Comparison of ENCODE assay signal across 8 mouse cellular contexts in genomic region chr3:133754911-133755259, GRCm38 (mm10).
A peak's percentile ranks its signal among the peaks of the same experiment; 100 is the strongest.
DNase-seq lines count a peak whose midpoint lies in the region; ATAC-seq and TF ChIP-seq lines count a peak whose summit lies in the region.
"Had no signal": no experiment of that assay in that cellular context is flagged by ENCODE, and none has a peak within 500 bp of the region (broad histone marks: within the 10 kb centered on the region; RNA-seq: fewer than 3 reads in every experiment).

No protein-coding gene starts in this region.

- dilution Hi-C loops in CH12.LX (cut with MboI; ENCODE audit: extremely low pct_ligation_motif_present, extremely low pct_unique_long_range_greater_than_20kb, low sequenced_read_pairs), result no loop called here

- in situ Hi-C loops in CH12.LX (cut with MboI; ENCODE audit: low pct_ligation_motif_present, low pct_unique_long_range_greater_than_20kb, low sequenced_read_pairs), result loop anchor here (5.0 to 10.0 kb wide), 2 partner anchors 173 to 420 kb away; no protein-coding TSS in a partner anchor

- TF ChIP-seq EP300 in CH12.LX (IDR thresholded peaks at IDR 0.05; ENCODE audit: low read length), result no peak

- WGBS in embryonic facial prominence, embryonic 14.5 days, result 7% methylated on average over 3 of the region's 3 CpGs
- WGBS in hindbrain, embryonic 10.5 days, result 6% methylated on average over 3 of the region's 3 CpGs
- WGBS in midbrain, embryonic 10.5 days, result 10% methylated on average over 3 of the region's 3 CpGs
- WGBS in stomach, embryonic 14.5 days, result 7% methylated on average over 3 of the region's 3 CpGs

- TF ChIP-seq POLR2A in CH12.LX (IDR thresholded peaks at IDR 0.05; ENCODE audit: low read depth, low read length), result no peak; the same call in 1 of the 2 replicates

- TF ChIP-seq RAD21 in CH12.LX (IDR thresholded peaks at IDR 0.05; ENCODE audit: low read depth, low read length), result no peak

- peaks cover 28 to 90% of the 10 kb centered on the region in 2 experiments for H3K4me1 ChIP-seq in CH12.LX (ENCODE audit: control insufficient read depth in 1 of 2, insufficient read depth in 2 of 2)
- H3K4me1 ChIP-seq in embryonic facial prominence, embryonic 14.5 days (ENCODE audit: control insufficient read depth, insufficient read depth, low read length), result peaks cover 19% of the 10 kb centered on the region
- H3K4me1 ChIP-seq in hindbrain, embryonic 10.5 days (replicated peaks), result peaks cover 20% of the 10 kb centered on the region
- peaks cover 20% of the 10 kb centered on the region for H3K4me1 ChIP-seq in midbrain, embryonic 10.5 days
- peaks cover 21% of the 10 kb centered on the region for H3K4me1 ChIP-seq in stomach, embryonic 14.5 days (ENCODE audit: control insufficient read depth, insufficient read depth, low read length)

- H3K9me3 ChIP-seq in CH12.LX (replicated peaks; ENCODE audit: low read length), result no peaks in the 10 kb centered on the region
- no peaks in the 10 kb centered on the region for H3K9me3 ChIP-seq in embryonic facial prominence, embryonic 14.5 days (ENCODE audit: control insufficient read depth, low read length)
- H3K9me3 ChIP-seq in hindbrain, embryonic 10.5 days, result no peaks in the 10 kb centered on the region
- H3K9me3 ChIP-seq in midbrain, embryonic 10.5 days (replicated peaks), result no peaks in the 10 kb centered on the region
- no peaks in the 10 kb centered on the region for H3K9me3 ChIP-seq in stomach, embryonic 14.5 days (ENCODE audit: control insufficient read depth, low read depth, low read length)

- peak overlapping the region; percentile 7; the same call in 1 of the 2 replicates for H3K9ac ChIP-seq in CH12.LX (ENCODE audit: insufficient read depth, low read depth)
- no peak overlapping the region for H3K9ac ChIP-seq in embryonic facial prominence, embryonic 14.5 days (ENCODE audit: low read depth, low read length)
- no peak overlapping the region for H3K9ac ChIP-seq in stomach, embryonic 14.5 days (replicated peaks; ENCODE audit: low read depth, low read length)

- no peak overlapping the region for H3K4me3 ChIP-seq in CH12.LX (replicated peaks in 1 of 3; ENCODE audit: low read depth in 2 of 3, low read length in 2 of 3, poor library complexity in 1 of 3)
- no peak overlapping the region for H3K4me3 ChIP-seq in embryonic facial prominence, embryonic 14.5 days (ENCODE audit: low read depth, low read length)
- H3K4me3 ChIP-seq in hindbrain, embryonic 10.5 days, result no peak overlapping the region
- no peak overlapping the region for H3K4me3 ChIP-seq in midbrain, embryonic 10.5 days
- no peak overlapping the region for H3K4me3 ChIP-seq in stomach, embryonic 14.5 days (ENCODE audit: low read depth, low read length)
- H3K4me3 ChIP-seq: erythroblast, embryonic 14.5 days had no signal

- H3K4me2 ChIP-seq in CH12.LX (ENCODE audit: insufficient read depth, low read depth, poor library complexity, severe bottlenecking), result peak overlapping the region; percentile 79
- peak overlapping the region; percentile 31 for H3K4me2 ChIP-seq in embryonic facial prominence, embryonic 14.5 days (ENCODE audit: low read depth, low read length)
- no peak overlapping the region for H3K4me2 ChIP-seq in stomach, embryonic 14.5 days (replicated peaks; ENCODE audit: low read depth, low read length)

- TF ChIP-seq CTCF in CH12.LX (conservative IDR thresholded peaks at IDR 0.05 in 1 of 2, IDR thresholded peaks at IDR 0.05 in 1 of 2; ENCODE audit: low read depth in 2 of 2, low read length in 2 of 2), result no peak

- ATAC-seq in embryonic facial prominence, embryonic 14.5 days (ENCODE audit: low read depth), result peak; percentile 73; the same call in 1 of the 2 replicates
- ATAC-seq in stomach, embryonic 14.5 days (ENCODE audit: insufficient number of reproducible peaks, insufficient read depth, low FRiP score, low read depth), result no peak

- H3K36me3 ChIP-seq in CH12.LX (replicated peaks in 1 of 2; ENCODE audit: control insufficient read depth in 1 of 2, insufficient read depth in 1 of 2, low read length in 1 of 2), result no peaks in the 10 kb centered on the region
- H3K36me3 ChIP-seq in embryonic facial prominence, embryonic 14.5 days (ENCODE audit: control insufficient read depth, insufficient read depth, low read length), result no peaks in the 10 kb centered on the region
- no peaks in the 10 kb centered on the region for H3K36me3 ChIP-seq in hindbrain, embryonic 10.5 days
- no peaks in the 10 kb centered on the region for H3K36me3 ChIP-seq in midbrain, embryonic 10.5 days
- H3K36me3 ChIP-seq in stomach, embryonic 14.5 days (ENCODE audit: control insufficient read depth, insufficient read depth, low read length), result no peaks in the 10 kb centered on the region

- H3K27ac ChIP-seq in CH12.LX (ENCODE audit: insufficient read depth, low read depth), result peak overlapping the region; percentile 7
- H3K27ac ChIP-seq in embryonic facial prominence, embryonic 14.5 days (replicated peaks; ENCODE audit: low read depth, low read length), result peak overlapping the region; percentile 40
- peak overlapping the region; percentile 46 for H3K27ac ChIP-seq in hindbrain, embryonic 10.5 days
- peak overlapping the region; percentile 59 for H3K27ac ChIP-seq in midbrain, embryonic 10.5 days (replicated peaks)
- H3K27ac ChIP-seq in stomach, embryonic 14.5 days (ENCODE audit: low read length), result peak overlapping the region; percentile 41; the same call in 1 of the 2 replicates

- peak; percentile 72 for DNase-seq in CH12.LX (ENCODE audit: extremely low read depth)
- peak; percentile 94 for DNase-seq in Muller cell, postnatal 12 days (ENCODE audit: inconsistent ontology term)
- DNase-seq in embryonic facial prominence, embryonic 14.5 days (ENCODE audit: low spot score), result peak; percentile 79
- peak; percentile 20 for DNase-seq in hindbrain, embryonic 10.5 days (ENCODE audit: low spot score)
- peak; percentile 76 to 81 for DNase-seq in layer of hippocampus, postnatal 10 days (ENCODE audit: low spot score in 2 of 2)
- no peak for DNase-seq in midbrain, embryonic 10.5 days (ENCODE audit: low spot score)

- H3K27me3 ChIP-seq in CH12.LX (replicated peaks), result no peaks in the 10 kb centered on the region
- H3K27me3 ChIP-seq in embryonic facial prominence, embryonic 14.5 days (replicated peaks; ENCODE audit: control insufficient read depth, insufficient read depth, low read length), result no peaks in the 10 kb centered on the region
- no peaks in the 10 kb centered on the region for H3K27me3 ChIP-seq in hindbrain, embryonic 10.5 days (ENCODE audit: insufficient read depth, poor library complexity, severe bottlenecking)
- no peaks in the 10 kb centered on the region for H3K27me3 ChIP-seq in midbrain, embryonic 10.5 days (ENCODE audit: low read depth, poor library complexity, severe bottlenecking)
- no peaks in the 10 kb centered on the region for H3K27me3 ChIP-seq in stomach, embryonic 14.5 days (ENCODE audit: control insufficient read depth, insufficient read depth, low read length)

- H3K79me2 ChIP-seq in CH12.LX (replicated peaks; ENCODE audit: control insufficient read depth, extremely low read depth, insufficient read depth, poor library complexity, severe bottlenecking), result no peaks in the 10 kb centered on the region

TF ChIP-seq in CH12.LX, 34 proteins besides CTCF, POLR2A, EP300 and RAD21:
- TF ChIP-seq JUN (IDR thresholded peaks at IDR 0.05; ENCODE audit: insufficient read depth, low read depth, low read length) (no peak), TBP (conservative IDR thresholded peaks at IDR 0.05; ENCODE audit: low read depth, low read length) (0 out of 2 replicates have a peak, but pooled peaks have one; percentile 31), UBTF (IDR thresholded peaks at IDR 0.05; ENCODE audit: low read depth, low read length) (peak; percentile 63; the same call in 1 of the 2 replicates)

Comparison
In these comparisons a context has a peak if more than half of its experiments do, and no peak if none do; other contexts are left out.
1. H3K27ac ChIP-seq: peak in every context shown above with its lines; median percentile 59 in midbrain, embryonic 10.5 days; 46 in hindbrain, embryonic 10.5 days; 41 in stomach, embryonic 14.5 days; 40 in embryonic facial prominence, embryonic 14.5 days; 7 in CH12.LX.